Mouse (Mus musculus) bone marrow, adult 2 months (tissue): ENCODE results near the gene Lonp2. TPM values are rescaled to one million over a fixed set of nuclear protein-coding genes. Genes with fewer than 3 reads are reported as not detected.

ENCODE experiments used
- H3K27ac ChIP-seq: fragments of 200-500 bp; 2 replicates; pipeline ENCODE4 v1.5.1; 2012; ENCODE audit warnings: low read depth, mild to moderate bottlenecking, control low read depth, inconsistent platforms, low read length; ENCODE audit not compliant: control insufficient read depth, poor library complexity, insufficient read depth
- H3K4me1 ChIP-seq: fragments of 200-500 bp; 2 replicates; pipeline ENCODE4 v1.6.1; 2011; ENCODE audit warnings: low read length; ENCODE audit not compliant: control insufficient read depth, insufficient read depth
- H3K4me3 ChIP-seq: fragments of 200-500 bp; replicated peaks from 2 replicates; pipeline ENCODE3; 2011; ENCODE audit warnings: mild to moderate bottlenecking, low read depth, low read length, control low read depth; ENCODE audit not compliant: control insufficient read depth
- CTCF ChIP-seq: fragments of 200-500 bp; IDR thresholded peaks from 2 replicates; pipeline ENCODE4 v1.5.1; 2011; ENCODE audit warnings: low read length, control low read depth; ENCODE audit not compliant: control insufficient read depth, insufficient read depth
- POLR2A ChIP-seq: fragments of 200-500 bp; IDR thresholded peaks from 2 replicates; pipeline ENCODE4 v1.6.1; 2011; ENCODE audit warnings: low read depth, mild to moderate bottlenecking, control low read depth, low read length, borderline replicate concordance; ENCODE audit not compliant: control insufficient read depth
- WGBS: fragments of 180-500 bp; shearing (Covaris S2); methylation state at CpG from one replicate; pipeline ENCODE4 v1.1.7; 2018; 5-methylcytosine and 5-hydroxymethylcytosine counted together
- polyA plus RNA-seq: library from polyadenylated mRNA; stranded (reverse); fragments of >200 nt; gene quantifications from 2 replicates; pipeline ENCODE4 v1.2.4, GENCODE M21; 2011; ENCODE audit warnings: low replicate concordance; ENCODE audit not compliant: missing spikeins, insufficient read depth, insufficient read length

The Lonp2 gene
- 17.2 and 19.8 TPM in 2 replicates for polyA plus RNA-seq

DNA sequence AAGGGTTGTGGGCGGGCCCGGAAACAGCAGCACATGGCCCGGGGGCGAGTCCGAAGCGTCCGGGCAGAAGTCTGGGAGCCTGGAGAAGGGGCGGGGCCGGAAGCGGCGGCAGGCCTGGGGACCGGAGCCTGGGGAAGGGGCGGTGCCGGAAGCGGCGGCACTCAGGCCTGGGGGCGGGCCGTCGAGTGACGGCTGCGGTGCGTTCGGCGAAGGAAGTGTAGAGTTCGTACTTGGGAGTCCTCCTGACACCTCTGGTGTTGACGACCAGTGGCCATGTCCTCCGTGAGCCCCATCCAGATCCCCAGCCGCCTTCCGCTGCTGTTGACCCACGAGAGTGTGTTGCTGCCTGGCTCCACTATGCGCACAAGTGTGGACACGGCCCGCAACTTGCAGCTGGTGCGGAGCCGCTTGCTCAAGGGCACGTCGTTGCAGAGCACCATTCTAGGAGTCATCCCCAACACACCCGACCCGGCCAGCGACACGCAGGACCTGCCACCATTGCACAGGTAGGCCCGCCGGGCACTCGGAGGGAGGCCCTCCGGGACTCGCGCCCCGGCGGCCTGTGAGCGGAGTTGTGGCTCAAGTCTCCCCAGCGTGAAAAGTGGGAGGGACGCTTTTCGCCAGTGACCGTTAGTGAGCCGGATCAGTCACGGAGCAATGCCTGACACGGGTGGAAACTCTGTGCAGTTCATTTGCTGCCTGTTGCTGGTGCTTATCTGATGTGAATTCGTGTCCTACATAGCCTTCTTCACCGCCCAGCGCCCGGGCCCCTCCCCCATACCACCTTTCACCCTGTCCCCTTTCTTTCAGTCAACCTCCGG, at the start of gene Lonp2:
Gene Lonp2, plus strand, starts transcription at position 133 of the 821 bp plus-strand sequence.
- H3K4me1 ChIP-seq: no peaks in the 10 kb centered on the region; the same call in 1 of the 2 replicates
- under 1% methylated on average over 61 of the region's 62 CpGs for WGBS
- peak; percentile 81 for TF ChIP-seq POLR2A
- no peak for TF ChIP-seq CTCF
- H3K4me3 ChIP-seq: peak within 1 kb of the TSS; percentile 99
- peak within 1 kb of the TSS; percentile 96 for H3K27ac ChIP-seq

DNA sequence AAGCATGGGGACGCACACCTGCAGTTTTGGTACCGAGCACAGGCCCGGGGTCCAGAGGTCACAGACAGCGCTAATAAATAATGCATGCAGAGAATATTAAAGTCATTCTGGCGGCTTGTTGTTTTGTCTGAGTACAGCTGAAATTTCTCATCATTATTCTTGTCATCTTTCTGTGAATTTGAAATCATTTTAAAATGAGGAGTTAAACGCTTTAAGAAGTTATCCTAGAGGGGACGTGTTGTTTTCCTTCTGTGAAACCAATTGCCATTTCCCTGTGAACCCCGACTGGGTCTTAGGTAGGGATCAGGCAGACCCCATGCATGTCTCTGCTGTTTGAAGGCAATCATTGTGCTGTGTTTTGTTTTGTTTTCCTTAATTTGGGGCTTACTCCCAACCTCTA, 46.3 kb upstream of the Lonp2 start:
- no peak overlapping the region for H3K4me3 ChIP-seq
- H3K27ac ChIP-seq: no peak overlapping the region
- 79% methylated on average over 8 of the region's 8 CpGs for WGBS
- TF ChIP-seq CTCF (no peak), POLR2A (no peak)
- H3K4me1 ChIP-seq: no peaks in the 10 kb centered on the region

DNA sequence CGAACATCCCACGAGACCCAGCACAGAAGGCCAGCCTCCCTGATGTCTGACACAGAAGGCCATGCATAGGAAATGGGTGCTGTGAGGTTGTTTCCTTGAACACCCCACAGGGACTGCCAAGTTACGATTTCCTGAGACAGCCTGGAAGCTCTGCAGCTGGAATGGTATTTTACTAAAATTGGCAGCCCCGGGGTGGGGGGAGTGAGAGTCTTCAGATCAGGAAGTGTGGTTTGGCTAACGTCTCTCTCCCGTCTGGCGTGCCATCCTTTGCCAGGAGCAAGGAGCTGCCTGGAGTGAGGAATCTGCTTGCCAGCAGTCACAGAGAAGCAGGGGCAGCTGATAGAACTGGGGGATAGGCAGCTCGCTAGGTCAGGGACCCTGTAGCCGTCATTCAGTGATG, 45.8 kb upstream of the Lonp2 start:
- 6% methylated on average over 9 of the region's 9 CpGs for WGBS
- H3K27ac ChIP-seq: no peak overlapping the region
- no peak for TF ChIP-seq POLR2A
- TF ChIP-seq CTCF: no peak
- H3K4me1 ChIP-seq: no peaks in the 10 kb centered on the region
- H3K4me3 ChIP-seq: no peak overlapping the region

GRCm38 (mm10) chr8:86578693-86579092, 45.1 kb upstream of the Lonp2 start:
- Histone ChIP-seq H3K27ac (no peak overlapping the region), H3K4me1 (no peaks in the 10 kb centered on the region), H3K4me3 (no peak overlapping the region)
- TF ChIP-seq CTCF (no peak), POLR2A (no peak)
- 44% methylated on average over 8 of the region's 8 CpGs for WGBS

DNA sequence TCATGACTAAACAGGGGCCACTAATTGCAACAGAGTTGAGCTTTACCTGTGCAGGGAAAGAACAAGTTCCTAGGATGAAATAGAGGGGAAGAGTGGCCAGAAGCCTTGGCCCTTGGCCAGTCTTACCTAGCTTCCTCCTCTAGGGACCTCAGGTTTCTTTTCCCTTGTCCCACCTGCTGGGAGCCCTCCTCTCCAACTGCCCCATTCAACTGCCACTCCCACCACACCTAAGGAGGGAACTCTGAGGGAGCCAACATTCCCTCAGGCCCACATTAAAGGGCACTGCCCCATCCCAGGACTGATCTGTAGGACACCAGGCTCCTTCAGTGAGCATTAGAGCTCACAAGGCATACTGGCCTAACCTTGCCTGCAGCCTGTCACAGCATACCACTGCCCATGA, 43.4 kb upstream of the Lonp2 start, which contains the start of gene Abcc12:
Gene Abcc12, minus strand, starts transcription at position 229 of the 400 bp plus-strand sequence.
- no peak for TF ChIP-seq POLR2A
- TF ChIP-seq CTCF: no peak
- no peak within 1 kb of the TSS for H3K4me3 ChIP-seq
- H3K27ac ChIP-seq: no peak within 1 kb of the TSS
- no peaks in the 10 kb centered on the region for H3K4me1 ChIP-seq

DNA sequence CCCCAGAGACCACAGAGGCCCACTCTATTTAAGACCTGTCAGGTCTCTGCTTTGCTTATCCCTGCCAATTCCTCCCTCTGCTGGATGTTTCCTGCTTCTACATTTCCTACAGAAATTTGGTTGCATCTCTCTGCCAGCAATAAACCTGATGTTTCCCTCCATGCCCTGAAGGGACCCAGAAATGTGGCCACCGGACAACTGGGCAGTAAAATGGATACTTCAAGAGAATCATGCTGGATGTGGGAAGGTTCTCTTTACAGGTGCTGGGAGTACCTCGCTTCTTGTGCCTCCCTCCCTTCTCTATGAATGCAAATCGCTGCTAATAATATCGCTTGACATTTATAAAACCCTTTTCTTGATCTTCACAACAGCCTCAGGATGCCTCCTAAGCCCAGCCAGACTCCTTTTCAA, 41.9 kb upstream of the Lonp2 start:
- Histone ChIP-seq H3K27ac (no peak overlapping the region), H3K4me3 (no peak overlapping the region), H3K4me1 (no peaks in the 10 kb centered on the region)
- 78% methylated on average over 4 of the region's 4 CpGs for whole genome bisulfite sequencing
- no peak for TF ChIP-seq POLR2A
- TF ChIP-seq CTCF: no peak

- 6% methylated on average over 11 of the region's 11 CpGs for WGBS
- TF ChIP-seq CTCF: peak; percentile 68
- TF ChIP-seq POLR2A: no peak
These were observed 38.7 kb upstream of the Lonp2 start for GRCm38 (mm10) chr8:86585118-86585517.

DNA sequence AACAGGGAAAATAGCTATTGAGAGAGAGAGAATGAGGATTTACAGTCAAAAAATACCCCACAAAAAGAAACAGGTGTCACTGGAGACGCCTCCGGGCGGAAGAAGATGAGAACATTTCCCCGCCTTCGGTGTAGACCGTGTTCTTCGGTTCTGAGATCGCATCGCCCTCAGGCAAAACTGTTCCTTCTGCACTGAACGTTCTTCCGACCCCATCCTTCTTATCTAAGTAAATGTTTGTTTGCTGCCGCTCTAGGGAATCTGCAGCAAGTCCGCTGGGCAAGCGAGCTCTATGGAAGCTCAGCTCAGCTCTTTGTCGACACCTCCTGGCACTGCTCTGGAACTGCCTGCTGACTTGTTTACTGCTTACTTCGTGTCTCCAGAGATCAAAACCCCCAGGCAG, 38.3 kb upstream of the Lonp2 start:
- Histone ChIP-seq H3K27ac (no peak overlapping the region), H3K4me3 (peak overlapping the region; percentile 62), H3K4me1 (no peaks in the 10 kb centered on the region)
- 1% methylated on average over 16 of the region's 16 CpGs for WGBS
- TF ChIP-seq CTCF: peak; percentile 83
- no peak for TF ChIP-seq POLR2A

More at GRCm38 (mm10) chr8:86585118-86585517, 38.7 kb upstream of the Lonp2 start:
- H3K27ac ChIP-seq: no peak overlapping the region
- H3K4me1 ChIP-seq: no peaks in the 10 kb centered on the region
- no peak overlapping the region for H3K4me3 ChIP-seq
